Mouse (Mus musculus) midbrain, postnatal 0 days (tissue): Measurements from ENCODE around the gene Ppp1r16b. TPM values are rescaled to one million over a fixed set of nuclear protein-coding genes. Genes with fewer than 3 reads are reported as not detected.

Experiments used
- ATAC-seq: fragments of 200-750 bp; cut with Nextera tagmentation; 2 replicates; pipeline ENCODE4 v1.8.0; 2017; ENCODE audit warnings: moderate number of reproducible peaks, mild to moderate bottlenecking, moderate TSS enrichment, moderate library complexity; ENCODE audit not compliant: low FRiP score
- DNase-seq: peaks from one replicate; pipeline ENCODE4 v3.0.0-alpha.2; 2015; ENCODE audit warnings: low spot score
- H3K27ac ChIP-seq: fragments of 300-500 bp; sonication (generic); 2 replicates; pipeline ENCODE4 v1.5.1; 2014; ENCODE audit warnings: low read depth, mild to moderate bottlenecking, low read length, mixed read lengths
- H3K27me3 ChIP-seq: fragments of 300-500 bp; sonication (generic); 2 replicates; pipeline ENCODE4 v1.6.1; 2014; ENCODE audit warnings: low read length, control low read depth, mixed read lengths; ENCODE audit not compliant: insufficient read depth
- H3K36me3 ChIP-seq: fragments of 300-500 bp; sonication (generic); 2 replicates; pipeline ENCODE4 v1.6.1; 2014; ENCODE audit warnings: low read length, control low read depth, mixed read lengths; ENCODE audit not compliant: insufficient read depth
- H3K4me1 ChIP-seq: fragments of 300-500 bp; sonication (generic); 2 replicates; pipeline ENCODE4 v1.6.1; 2014; ENCODE audit warnings: mild to moderate bottlenecking, control low read depth, antibody characterized with exemption, low read length, mixed read lengths; ENCODE audit not compliant: insufficient read depth
- H3K4me2 ChIP-seq: fragments of 300-500 bp; sonication (generic); 2 replicates; pipeline ENCODE4 v1.6.1; 2014; ENCODE audit warnings: low read depth, mild to moderate bottlenecking, low read length, mixed read lengths; ENCODE audit not compliant: poor library complexity, severe bottlenecking
- H3K4me3 ChIP-seq: fragments of 300-500 bp; sonication (generic); 2 replicates; pipeline ENCODE4 v1.5.1; 2014; ENCODE audit warnings: low read depth, mild to moderate bottlenecking, low read length, moderate library complexity
- H3K9ac ChIP-seq: fragments of 300-500 bp; sonication (generic); replicated peaks from 2 replicates; pipeline ENCODE4 v1.6.1; 2014; ENCODE audit warnings: mild to moderate bottlenecking, low read length, moderate library complexity, mixed read lengths; ENCODE audit not compliant: poor library complexity, severe bottlenecking
- H3K9me3 ChIP-seq: fragments of 300-500 bp; sonication (generic); 2 replicates; pipeline ENCODE4 v1.6.1; 2016; ENCODE audit warnings: low read length, control low read depth
- CTCF ChIP-seq: IDR thresholded peaks from 2 replicates; pipeline ENCODE4 v1.5.1; 2016; ENCODE audit warnings: antibody characterized with exemption, mild to moderate bottlenecking
- WGBS: fragments of 180-500 bp; shearing (Covaris S2); extraction: QIAGEN DNeasy Blood & Tissue Kit; methylation state at CpG from one replicate; pipeline ENCODE4 v1.1.7; 2014; 5-methylcytosine and 5-hydroxymethylcytosine counted together
- polyA plus RNA-seq: library from polyadenylated mRNA; unstranded; fragments of >200 nt; fragmentation: Nextera tagmentation; extraction: Ambion mirVana; gene quantifications from 2 replicates; pipeline ENCODE4 v1.2.1, GENCODE M21; 2015
- total RNA-seq: library from RNA; depleted of rRNA; stranded (reverse); fragments of >200 nt; gene quantifications from 2 replicates; pipeline ENCODE4 v1.2.3, GENCODE M21; 2014

Ppp1r16b gene
- total and polyA plus RNA-seq, 2 experiments from 2014 or later = 31.6 to 32.2 TPM

GRCm38 (mm10) chr2:158669199-158670195 is 4.3 kb downstream of the Ppp1r16b start:
- WGBS = 67% methylated on average over 13 of the region's 13 CpGs
- no peak for DNase-seq
- no peak overlapping the region for H3K9ac ChIP-seq
- no peaks in the 10 kb centered on the region for H3K9me3 ChIP-seq
- peaks cover 27% of the 10 kb centered on the region for H3K4me1 ChIP-seq
- no peaks in the 10 kb centered on the region for H3K27me3 ChIP-seq
- peak overlapping the region; percentile 74; the same call in 1 of the 2 replicates for H3K27ac ChIP-seq
- TF ChIP-seq CTCF = no peak
- no peak for ATAC-seq
- H3K4me2 ChIP-seq = peak overlapping the region; percentile 82
- H3K36me3 ChIP-seq = no peaks in the 10 kb centered on the region
- H3K4me3 ChIP-seq = peak overlapping the region; percentile 79; the same call in 1 of the 2 replicates

- H3K4me2 ChIP-seq = peak overlapping the region; percentile 29
- WGBS = 23% methylated on average over 9 of the region's 10 CpGs
- TF ChIP-seq CTCF = no peak
- peaks cover 27% of the 10 kb centered on the region for H3K4me1 ChIP-seq
- ATAC-seq (no peak), DNase-seq (no peak)
- no peaks in the 10 kb centered on the region for H3K27me3 ChIP-seq
- H3K36me3 ChIP-seq = no peaks in the 10 kb centered on the region
- no peak overlapping the region for H3K27ac ChIP-seq
- 0 out of 2 replicates have a peak overlapping the region, but pooled peaks have one; percentile 29 for H3K9ac ChIP-seq
- no peak overlapping the region for H3K4me3 ChIP-seq
- no peaks in the 10 kb centered on the region for H3K9me3 ChIP-seq
These were observed 5.4 kb downstream of the Ppp1r16b start for GRCm38 (mm10) chr2:158670571-158670970.

DNA sequence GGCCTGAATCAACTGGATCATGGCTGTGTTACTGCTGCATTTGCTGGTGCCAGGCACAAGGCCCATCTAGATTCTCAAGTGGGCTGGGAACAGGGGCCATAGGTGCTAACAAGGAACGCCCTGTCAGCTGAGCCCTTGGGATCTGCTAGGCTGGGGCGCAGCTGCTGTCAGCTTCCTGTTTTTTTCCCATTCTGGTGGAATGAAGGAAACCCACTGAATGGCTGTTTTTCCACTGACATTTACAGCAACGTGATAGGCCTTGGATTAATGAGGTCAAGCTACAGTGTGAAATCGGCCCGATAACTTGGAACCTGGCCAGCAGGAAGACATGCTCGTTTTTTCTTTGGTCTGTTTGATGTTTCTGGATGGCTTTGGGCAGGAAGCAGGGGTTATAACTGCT is 7.6 kb downstream of the Ppp1r16b start:
- Histone ChIP-seq H3K4me1 (peaks cover 22% of the 10 kb centered on the region), H3K27me3 (no peaks in the 10 kb centered on the region), H3K9me3 (no peaks in the 10 kb centered on the region), H3K27ac (peak overlapping the region; percentile 21), H3K9ac (no peak overlapping the region), H3K4me2 (no peak overlapping the region), H3K4me3 (no peak overlapping the region), H3K36me3 (no peaks in the 10 kb centered on the region)
- peak; percentile 66 for DNase-seq
- TF ChIP-seq CTCF = no peak
- no peak for ATAC-seq
- 11% methylated on average over 6 of the region's 6 CpGs for WGBS

DNA sequence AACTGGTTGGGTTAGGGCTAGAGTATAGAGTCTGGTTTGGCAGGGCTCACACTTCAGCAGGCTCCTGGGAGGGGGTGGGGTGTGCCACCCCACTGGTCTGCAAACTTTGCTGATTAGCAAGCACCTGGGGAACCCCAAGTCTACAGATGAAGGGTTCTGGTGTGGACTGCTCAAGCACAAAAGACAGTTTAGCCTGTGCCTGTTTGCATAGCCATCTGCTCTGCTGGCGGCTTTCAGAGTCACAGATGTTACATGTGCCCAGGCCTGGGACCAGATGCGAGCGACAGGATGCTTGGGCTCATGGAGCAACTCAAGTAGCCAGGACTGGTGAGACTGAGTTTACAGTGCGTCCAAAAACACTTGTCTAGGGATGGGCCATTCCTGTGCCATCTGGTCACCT is 8.3 kb downstream of the Ppp1r16b start:
- H3K4me2 ChIP-seq = no peak overlapping the region
- no peaks in the 10 kb centered on the region for H3K36me3 ChIP-seq
- DNase-seq (peak; percentile 73), ATAC-seq (0 out of 2 replicates have a peak, but pooled peaks have one; percentile 13)
- 72% methylated on average over 4 of the region's 4 CpGs for WGBS
- no peak for TF ChIP-seq CTCF
- H3K27ac ChIP-seq = peak overlapping the region; percentile 21; the same call in 1 of the 2 replicates
- no peaks in the 10 kb centered on the region for H3K27me3 ChIP-seq
- no peak overlapping the region for H3K4me3 ChIP-seq
- peaks cover 18% of the 10 kb centered on the region for H3K4me1 ChIP-seq
- H3K9ac ChIP-seq = no peak overlapping the region
- H3K9me3 ChIP-seq = no peaks in the 10 kb centered on the region

DNA sequence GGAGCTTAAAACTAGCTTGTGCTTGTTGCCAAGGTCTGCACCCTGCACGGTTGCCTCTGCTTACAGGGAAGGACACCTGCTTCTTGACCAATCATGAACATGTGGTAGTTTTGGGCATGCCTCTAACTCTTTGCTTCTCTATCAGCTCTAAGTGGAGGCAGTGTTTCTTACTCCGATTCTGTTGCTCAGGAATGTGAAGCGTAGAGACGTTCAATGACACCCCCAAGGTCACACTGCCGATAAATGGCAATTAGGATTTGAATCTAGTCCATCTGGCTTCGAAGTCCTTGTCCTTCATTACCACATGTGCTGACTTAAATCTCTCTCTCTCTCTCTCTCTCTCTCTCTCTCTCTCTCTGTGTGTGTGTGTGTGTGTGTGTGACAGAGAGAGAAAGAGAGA is 8.9 kb downstream of the Ppp1r16b start:
- ATAC-seq (no peak), DNase-seq (no peak)
- WGBS = 73% methylated on average over 6 of the region's 6 CpGs
- H3K9me3 ChIP-seq = no peaks in the 10 kb centered on the region
- H3K36me3 ChIP-seq = no peaks in the 10 kb centered on the region
- TF ChIP-seq CTCF = no peak
- peaks cover 16% of the 10 kb centered on the region for H3K4me1 ChIP-seq
- no peak overlapping the region for H3K27ac ChIP-seq
- H3K27me3 ChIP-seq = no peaks in the 10 kb centered on the region
- no peak overlapping the region for H3K4me2 ChIP-seq
- H3K9ac ChIP-seq = no peak overlapping the region
- H3K4me3 ChIP-seq = no peak overlapping the region

DNA sequence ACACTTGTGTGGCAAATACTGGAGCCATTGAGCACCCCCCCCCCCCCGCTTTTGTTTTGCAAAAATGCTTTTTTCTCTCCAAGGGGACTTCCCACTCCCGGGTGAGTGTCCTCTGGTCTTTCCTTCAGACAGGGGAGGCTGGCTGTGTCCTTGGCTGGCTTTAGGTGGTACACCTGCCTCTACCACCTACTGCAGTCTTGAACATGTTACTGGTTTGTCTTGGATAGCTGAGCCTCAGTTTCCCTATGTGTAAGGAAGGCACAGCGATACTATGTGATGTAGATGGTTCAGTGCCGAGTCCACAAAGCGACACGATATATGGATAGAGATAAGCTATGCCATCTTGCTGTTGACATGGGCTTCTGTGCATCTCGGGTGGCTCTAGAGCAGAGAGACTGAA is 9.6 kb downstream of the Ppp1r16b start:
- H3K4me1 ChIP-seq = peaks cover 12% of the 10 kb centered on the region
- H3K4me3 ChIP-seq = no peak overlapping the region
- no peak overlapping the region for H3K27ac ChIP-seq
- no peak for TF ChIP-seq CTCF
- no peak for ATAC-seq
- no peaks in the 10 kb centered on the region for H3K9me3 ChIP-seq
- DNase-seq = no peak
- no peaks in the 10 kb centered on the region for H3K36me3 ChIP-seq
- H3K9ac ChIP-seq = no peak overlapping the region
- no peak overlapping the region for H3K4me2 ChIP-seq
- WGBS = 87% methylated on average over 7 of the region's 7 CpGs
- no peaks in the 10 kb centered on the region for H3K27me3 ChIP-seq
